Mouse (Mus musculus) hindbrain, embryonic 16.5 days (tissue): Measurements from ENCODE around the gene Hoxa3. TPM values are rescaled to one million over a fixed set of nuclear protein-coding genes. Genes with fewer than 3 reads are reported as not detected.

Experiments used
- ATAC-seq: fragments of 200-750 bp; cut with Nextera tagmentation; 2 replicates; pipeline ENCODE4 v1.8.0; 2017; ENCODE audit warnings: moderate TSS enrichment, moderate library complexity
- H3K27ac ChIP-seq: fragments of 300-500 bp; sonication (generic); 2 replicates; pipeline ENCODE4 v1.5.1; 2014; ENCODE audit warnings: low read depth, mild to moderate bottlenecking, control low read depth, low read length, moderate library complexity
- H3K27me3 ChIP-seq: fragments of 300-500 bp; sonication (generic); replicated peaks from 2 replicates; pipeline ENCODE4 v1.6.1; 2014; ENCODE audit warnings: low read length; ENCODE audit not compliant: control insufficient read depth, insufficient read depth
- H3K36me3 ChIP-seq: fragments of 300-500 bp; sonication (generic); 2 replicates; pipeline ENCODE4 v1.6.1; 2014; ENCODE audit warnings: mild to moderate bottlenecking, low read length, moderate library complexity, mixed read lengths; ENCODE audit not compliant: control insufficient read depth, insufficient read depth
- H3K4me1 ChIP-seq: fragments of 300-500 bp; sonication (generic); 2 replicates; pipeline ENCODE4 v1.6.1; 2014; ENCODE audit warnings: low read depth, low read length; ENCODE audit not compliant: control insufficient read depth, insufficient read depth
- H3K4me2 ChIP-seq: fragments of 300-500 bp; sonication (generic); 2 replicates; pipeline ENCODE4 v1.6.1; 2014; ENCODE audit warnings: mild to moderate bottlenecking, low read length, control low read depth, moderate library complexity
- H3K4me3 ChIP-seq: fragments of 300-500 bp; sonication (generic); 2 replicates; pipeline ENCODE4 v1.5.1; 2014; ENCODE audit warnings: mild to moderate bottlenecking, low read length, control low read depth, moderate library complexity
- H3K9ac ChIP-seq: fragments of 300-500 bp; sonication (generic); 2 replicates; pipeline ENCODE4 v1.6.1; 2014; ENCODE audit warnings: low read depth, mild to moderate bottlenecking, control low read depth, low read length, moderate library complexity
- H3K9me3 ChIP-seq: fragments of 300-500 bp; sonication (generic); 2 replicates; pipeline ENCODE4 v1.6.1; 2014; ENCODE audit warnings: mild to moderate bottlenecking, low read length, moderate library complexity; ENCODE audit not compliant: control insufficient read depth
- WGBS: fragments of 180-500 bp; shearing (Covaris S2); extraction: QIAGEN DNeasy Blood & Tissue Kit; methylation state at CpG from one replicate; pipeline ENCODE4 v1.1.7; 2014; 5-methylcytosine and 5-hydroxymethylcytosine counted together
- polyA plus RNA-seq: library from polyadenylated mRNA; unstranded; fragments of >200 nt; fragmentation: Nextera tagmentation; extraction: Ambion mirVana; gene quantifications from 2 replicates; pipeline ENCODE4 v1.2.1, GENCODE M21; 2015

The Hoxa3 gene
- polyA plus RNA-seq, 1 experiment from 2014 or later, result 12.9 TPM

- H3K4me2 ChIP-seq, result peak within 1 kb of the TSS; percentile 80
- H3K9ac ChIP-seq, result peak within 1 kb of the TSS; percentile 83
- H3K4me3 ChIP-seq, result peak within 1 kb of the TSS; percentile 57
- ATAC-seq, result peak; percentile 72
- under 1% methylated on average over 25 of the region's 25 CpGs for WGBS
- H3K36me3 ChIP-seq, result no peaks in the 10 kb centered on the region
- H3K27ac ChIP-seq, result peak within 1 kb of the TSS; percentile 97
- H3K27me3 ChIP-seq, result peaks cover 3% of the 10 kb centered on the region; the same call in 1 of the 2 replicates
- no peaks in the 10 kb centered on the region for H3K9me3 ChIP-seq
- peaks cover under 1% of the 10 kb centered on the region; the same call in 1 of the 2 replicates for H3K4me1 ChIP-seq
Observed at GRCm38 (mm10) chr6:52164626-52165440, 48.3 kb downstream of the Hoxa3 start, which contains the start of gene Hoxa2. Gene Hoxa2 (minus strand): TSS chr6:52164831.

DNA sequence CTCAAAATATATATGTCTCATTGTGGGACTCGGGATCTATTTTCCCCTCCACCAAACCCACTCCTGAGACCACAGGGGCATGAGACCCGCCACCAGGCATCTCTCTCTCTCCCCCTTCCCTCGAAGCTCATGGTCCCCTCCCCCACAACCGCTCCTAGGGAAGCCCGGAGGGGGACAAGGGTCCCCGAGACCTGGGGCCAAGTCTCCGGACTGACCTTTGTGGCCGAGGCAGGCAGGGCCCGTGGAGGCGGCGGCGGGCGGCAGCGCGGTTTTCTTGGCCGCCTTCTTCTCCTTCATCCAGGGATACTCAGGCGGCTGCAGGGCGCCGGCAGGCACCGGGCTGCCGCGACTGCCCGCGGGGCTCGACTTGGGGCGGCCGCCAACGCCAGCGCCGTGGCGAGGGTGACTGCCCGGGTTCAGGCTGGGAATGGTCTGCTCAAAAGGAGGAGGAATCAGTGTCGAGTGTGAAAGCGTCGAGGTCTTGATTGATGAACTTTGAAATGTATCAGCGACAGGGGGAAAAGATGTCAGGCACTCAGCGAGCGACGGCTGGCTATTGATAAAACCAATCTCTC lies 49.0 kb downstream of the Hoxa3 start:
- no peak for ATAC-seq
- Histone ChIP-seq H3K4me2 (peak overlapping the region; percentile 80), H3K27ac (peak overlapping the region; percentile 97), H3K36me3 (no peaks in the 10 kb centered on the region), H3K9me3 (no peaks in the 10 kb centered on the region), H3K4me1 (no peaks in the 10 kb centered on the region), H3K27me3 (no peaks in the 10 kb centered on the region), H3K4me3 (peak overlapping the region; percentile 57), H3K9ac (peak overlapping the region; percentile 83)
- WGBS, result under 1% methylated on average over 39 of the region's 39 CpGs

- no peaks in the 10 kb centered on the region for H3K9me3 ChIP-seq
- no peaks in the 10 kb centered on the region for H3K27me3 ChIP-seq
- H3K27ac ChIP-seq, result peak overlapping the region; percentile 97
- peak overlapping the region; percentile 57 for H3K4me3 ChIP-seq
- peaks cover 5% of the 10 kb centered on the region; the same call in 1 of the 2 replicates for H3K4me1 ChIP-seq
- WGBS, result 3% methylated on average over 17 of the region's 17 CpGs
- H3K9ac ChIP-seq, result peak overlapping the region; percentile 83
- no peak for ATAC-seq
- H3K4me2 ChIP-seq, result peak overlapping the region; percentile 80
- H3K36me3 ChIP-seq, result no peaks in the 10 kb centered on the region
Observed at GRCm38 (mm10) chr6:52163366-52164031, 49.6 kb downstream of the Hoxa3 start.

GRCm38 (mm10) chr6:52162611-52163365 lies 50.3 kb downstream of the Hoxa3 start:
- Histone ChIP-seq H3K4me1 (peaks cover 10% of the 10 kb centered on the region), H3K9me3 (no peaks in the 10 kb centered on the region), H3K4me2 (peak overlapping the region; percentile 80), H3K36me3 (no peaks in the 10 kb centered on the region), H3K27me3 (no peaks in the 10 kb centered on the region; the same call in 1 of the 2 replicates), H3K9ac (peak overlapping the region; percentile 83), H3K4me3 (peak overlapping the region; percentile 57), H3K27ac (peak overlapping the region; percentile 97)
- WGBS, result 5% methylated on average over 14 of the region's 14 CpGs
- no peak for ATAC-seq

- Histone ChIP-seq H3K9me3 (no peaks in the 10 kb centered on the region), H3K36me3 (no peaks in the 10 kb centered on the region), H3K4me2 (peak overlapping the region; percentile 80), H3K9ac (peak overlapping the region; percentile 36), H3K27me3 (no peaks in the 10 kb centered on the region; the same call in 1 of the 2 replicates), H3K27ac (peak overlapping the region; percentile 69), H3K4me1 (peaks cover 10% of the 10 kb centered on the region), H3K4me3 (peak overlapping the region; percentile 28)
- WGBS, result 10% methylated on average over 1 of the region's 1 CpGs
- no peak for ATAC-seq
Observed at GRCm38 (mm10) chr6:52162093-52162380, 51.1 kb downstream of the Hoxa3 start.

GRCm38 (mm10) chr6:52161336-52162092 lies 51.6 kb downstream of the Hoxa3 start:
- peak overlapping the region; percentile 80 for H3K27ac ChIP-seq
- H3K4me2 ChIP-seq, result peak overlapping the region; percentile 80
- peak overlapping the region; percentile 67 for H3K9ac ChIP-seq
- no peaks in the 10 kb centered on the region for H3K9me3 ChIP-seq
- no peaks in the 10 kb centered on the region for H3K36me3 ChIP-seq
- H3K4me1 ChIP-seq, result peaks cover 10% of the 10 kb centered on the region
- peak overlapping the region; percentile 67 for H3K4me3 ChIP-seq
- 6% methylated on average over 8 of the region's 8 CpGs for WGBS
- ATAC-seq, result no peak
- peaks cover under 1% of the 10 kb centered on the region for H3K27me3 ChIP-seq

GRCm38 (mm10) chr6:52160511-52161335 lies 52.4 kb downstream of the Hoxa3 start:
- 2% methylated on average over 30 of the region's 30 CpGs for WGBS
- Histone ChIP-seq H3K9me3 (no peaks in the 10 kb centered on the region), H3K4me2 (peak overlapping the region; percentile 80), H3K9ac (peak overlapping the region; percentile 67), H3K27ac (peak overlapping the region; percentile 80), H3K27me3 (peaks cover 6% of the 10 kb centered on the region), H3K4me3 (peak overlapping the region; percentile 67), H3K36me3 (no peaks in the 10 kb centered on the region), H3K4me1 (peaks cover 10% of the 10 kb centered on the region)
- ATAC-seq, result no peak

- Histone ChIP-seq H3K27me3 (peaks cover 12% of the 10 kb centered on the region), H3K9ac (peak overlapping the region; percentile 67), H3K36me3 (no peaks in the 10 kb centered on the region), H3K4me1 (peaks cover 10% of the 10 kb centered on the region), H3K4me3 (peak overlapping the region; percentile 67), H3K9me3 (no peaks in the 10 kb centered on the region), H3K27ac (peak overlapping the region; percentile 80), H3K4me2 (peak overlapping the region; percentile 80)
- no peak for ATAC-seq
- WGBS, result 5% methylated on average over 8 of the region's 9 CpGs
Observed at GRCm38 (mm10) chr6:52159979-52160378, 53.2 kb downstream of the Hoxa3 start.
